Mouse (Mus musculus) E14TG2a.4 (cell line): Measurements from ENCODE around the gene Ift172.

Experiments used
- CTCF ChIP-seq: conservative IDR thresholded peaks from 2 replicates; pipeline ENCODE4 v1.5.1; 2014; ENCODE audit warnings: low read length
- POU5F1 ChIP-seq: IDR thresholded peaks from 2 replicates; pipeline ENCODE4 v1.6.1; 2014; ENCODE audit warnings: low read length, borderline replicate concordance

GRCm38 (mm10) chr5:31273018-31273417 lies 17.9 kb downstream of the Ift172 start:
- TF ChIP-seq CTCF (no peak), POU5F1 (no peak)
